Mouse (Mus musculus) testis, adult 2 months (tissue): Measurements from ENCODE around the gene Dnase1l3. TPM values are rescaled to one million over a fixed set of nuclear protein-coding genes. Genes with fewer than 3 reads are reported as not detected.

Source experiments
- H3K27ac ChIP-seq: fragments of 200-500 bp; 2 replicates; pipeline ENCODE4 v1.5.1; 2012; ENCODE audit warnings: low read depth, low read length; ENCODE audit not compliant: control insufficient read depth, insufficient read depth
- H3K27me3 ChIP-seq: fragments of 200-500 bp; 2 replicates; pipeline ENCODE4 v1.6.1; 2012; ENCODE audit warnings: mild to moderate bottlenecking, low read length, moderate library complexity; ENCODE audit not compliant: control insufficient read depth, insufficient read depth
- H3K36me3 ChIP-seq: fragments of 200-500 bp; 2 replicates; pipeline ENCODE4 v1.6.1; 2012; ENCODE audit warnings: mild to moderate bottlenecking, low read length; ENCODE audit not compliant: control insufficient read depth, insufficient read depth
- H3K4me1 ChIP-seq: fragments of 200-500 bp; 2 replicates; pipeline ENCODE4 v1.6.1; 2012; ENCODE audit warnings: low read length; ENCODE audit not compliant: control insufficient read depth, insufficient read depth
- H3K4me3 ChIP-seq: fragments of 200-500 bp; 2 replicates; pipeline ENCODE4 v1.5.1; 2012; ENCODE audit warnings: low read depth, mild to moderate bottlenecking, low read length, moderate library complexity, mixed read lengths; ENCODE audit not compliant: control insufficient read depth
- CTCF ChIP-seq: fragments of 200-500 bp; IDR thresholded peaks from 2 replicates; pipeline ENCODE4 v1.5.1; 2012; ENCODE audit warnings: low read depth, mild to moderate bottlenecking, inconsistent platforms, low read length, moderate library complexity; ENCODE audit not compliant: control insufficient read depth, insufficient read depth, insufficient replicate concordance
- POLR2A ChIP-seq: fragments of 200-500 bp; IDR thresholded peaks from 2 replicates; pipeline ENCODE4 v1.6.1; 2012; ENCODE audit warnings: low read depth, mild to moderate bottlenecking, inconsistent platforms, low read length, moderate library complexity; ENCODE audit not compliant: control insufficient read depth
- polyA plus RNA-seq: library from polyadenylated mRNA; depleted of rRNA; stranded (reverse); fragments of >200 nt; gene quantifications from 2 replicates; pipeline ENCODE4 v1.2.3, GENCODE M21; 2012

The Dnase1l3 gene
- polyA plus RNA-seq, 1 experiment, result 1.1 TPM

GRCm38 (mm10) chr14:8024936-8025335, 30.6 kb upstream of the Dnase1l3 start:
- Histone ChIP-seq H3K4me3 (no peak overlapping the region), H3K27me3 (no peaks in the 10 kb centered on the region), H3K4me1 (no peaks in the 10 kb centered on the region), H3K36me3 (no peaks in the 10 kb centered on the region), H3K27ac (no peak overlapping the region)
- TF ChIP-seq CTCF (no peak), POLR2A (no peak)

- Histone ChIP-seq H3K27ac (no peak overlapping the region), H3K27me3 (no peaks in the 10 kb centered on the region), H3K36me3 (no peaks in the 10 kb centered on the region), H3K4me1 (no peaks in the 10 kb centered on the region), H3K4me3 (no peak overlapping the region)
- TF ChIP-seq CTCF (no peak), POLR2A (no peak)
Measured at GRCm38 (mm10) chr14:8024469-8024868, 30.1 kb upstream of the Dnase1l3 start.

- no peak overlapping the region for H3K27ac ChIP-seq
- H3K4me1 ChIP-seq, result 0 out of 2 replicates have a peak, but pooled peaks cover 2% of the 10 kb centered on the region
- H3K4me3 ChIP-seq, result no peak overlapping the region
- H3K36me3 ChIP-seq, result no peaks in the 10 kb centered on the region
- H3K27me3 ChIP-seq, result no peaks in the 10 kb centered on the region
- TF ChIP-seq POLR2A, result no peak
- TF ChIP-seq CTCF, result no peak
Measured at GRCm38 (mm10) chr14:8020546-8020945, 26.2 kb upstream of the Dnase1l3 start.

- H3K4me3 ChIP-seq, result no peak overlapping the region
- no peaks in the 10 kb centered on the region for H3K27me3 ChIP-seq
- H3K27ac ChIP-seq, result no peak overlapping the region
- TF ChIP-seq CTCF (no peak), POLR2A (no peak)
- H3K4me1 ChIP-seq, result 0 out of 2 replicates have a peak, but pooled peaks cover 2% of the 10 kb centered on the region
- H3K36me3 ChIP-seq, result no peaks in the 10 kb centered on the region
Measured at GRCm38 (mm10) chr14:8020011-8020410, 25.6 kb upstream of the Dnase1l3 start.

GRCm38 (mm10) chr14:8016951-8017350, 22.6 kb upstream of the Dnase1l3 start:
- no peak for TF ChIP-seq CTCF
- TF ChIP-seq POLR2A, result no peak
- Histone ChIP-seq H3K36me3 (no peaks in the 10 kb centered on the region), H3K4me3 (no peak overlapping the region), H3K27me3 (no peaks in the 10 kb centered on the region), H3K27ac (no peak overlapping the region), H3K4me1 (0 out of 2 replicates have a peak, but pooled peaks cover 2% of the 10 kb centered on the region)

- TF ChIP-seq POLR2A (no peak), CTCF (no peak)
- H3K4me3 ChIP-seq, result no peak overlapping the region
- H3K4me1 ChIP-seq, result 0 out of 2 replicates have a peak, but pooled peaks cover 2% of the 10 kb centered on the region
- H3K36me3 ChIP-seq, result no peaks in the 10 kb centered on the region
- no peak overlapping the region for H3K27ac ChIP-seq
- no peaks in the 10 kb centered on the region for H3K27me3 ChIP-seq
Measured at GRCm38 (mm10) chr14:8016276-8016675, 21.9 kb upstream of the Dnase1l3 start.

- H3K36me3 ChIP-seq, result no peaks in the 10 kb centered on the region
- H3K27ac ChIP-seq, result no peak overlapping the region
- H3K4me1 ChIP-seq, result 0 out of 2 replicates have a peak, but pooled peaks cover 2% of the 10 kb centered on the region
- no peak overlapping the region for H3K4me3 ChIP-seq
- no peaks in the 10 kb centered on the region for H3K27me3 ChIP-seq
- TF ChIP-seq POLR2A, result no peak
- TF ChIP-seq CTCF, result no peak
Measured at GRCm38 (mm10) chr14:8015756-8016155, 21.4 kb upstream of the Dnase1l3 start.

- TF ChIP-seq POLR2A (no peak), CTCF (no peak)
- no peak overlapping the region for H3K4me3 ChIP-seq
- H3K4me1 ChIP-seq, result 0 out of 2 replicates have a peak, but pooled peaks cover 2% of the 10 kb centered on the region
- no peaks in the 10 kb centered on the region for H3K27me3 ChIP-seq
- H3K27ac ChIP-seq, result no peak overlapping the region
- H3K36me3 ChIP-seq, result no peaks in the 10 kb centered on the region
Measured at GRCm38 (mm10) chr14:8011938-8012337, 17.6 kb upstream of the Dnase1l3 start.
